Comparison of ENCODE assay signal across 20 mouse cellular contexts in the genomic region with DNA sequence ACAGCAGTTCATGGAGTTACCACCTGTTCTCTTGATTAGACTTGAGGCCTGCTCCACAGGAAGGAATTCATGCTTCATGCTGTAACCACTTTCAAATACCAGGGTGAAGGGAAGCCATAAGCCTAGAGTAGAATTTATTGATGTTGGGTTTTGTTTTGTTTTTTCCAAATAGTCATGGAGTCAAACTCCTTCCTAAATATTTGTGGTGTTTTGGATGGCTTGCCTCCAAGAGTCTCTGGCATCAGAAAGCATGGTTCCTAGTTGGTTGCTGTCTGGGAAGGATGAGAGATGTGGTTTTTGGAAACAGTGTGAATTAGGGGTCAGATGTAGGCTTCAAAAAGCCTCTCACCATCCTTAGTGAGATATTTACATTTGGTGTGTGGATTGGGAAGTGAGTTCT.
A peak's percentile ranks its signal among the peaks of the same experiment; 100 is the strongest.
DNase-seq lines count a peak whose midpoint lies in the region; ATAC-seq and TF ChIP-seq lines count a peak whose summit lies in the region.
"Had no signal": no experiment of that assay in that cellular context is flagged by ENCODE, and none has a peak within 500 bp of the region (broad histone marks: within the 10 kb centered on the region; RNA-seq: fewer than 3 reads in every experiment).

No protein-coding gene starts in this region.

- DNase-seq in NIH3T3 (ENCODE audit: low read depth): peak; percentile 76
- DNase-seq in urinary bladder, postnatal 14 days (ENCODE audit: low spot score): no peak
- DNase-seq in heart, adult 9 months (ENCODE audit: low spot score in 2 of 2): no peak
- DNase-seq: adrenal gland, adult 8-10 months; adrenal gland, postnatal 25 days; cerebellum, adult 11-12 months; cerebellum, adult 8-10 months; gastrocnemius, postnatal 25 days; heart, adult 18-20 months had no signal

- no peaks in the 10 kb centered on the region for H3K4me1 ChIP-seq in embryonic fibroblast, embryonic 13.5 days (ENCODE audit: control insufficient read depth, insufficient read depth, low read length)
- H3K4me1 ChIP-seq in heart, embryonic 12.5 days (replicated peaks): no peaks in the 10 kb centered on the region
- H3K4me1 ChIP-seq: forebrain, embryonic 12.5 days; forebrain, embryonic 15.5 days; heart, embryonic 10.5 days; hindbrain, embryonic 12.5 days; hindbrain, embryonic 15.5 days had no signal

- no peak for TF ChIP-seq POLR2A in embryonic fibroblast, embryonic 13.5 days (IDR thresholded peaks at IDR 0.05; ENCODE audit: low read depth, low read length)

- no peaks in the 10 kb centered on the region for H3K79me2 ChIP-seq in C2C12 (ENCODE audit: control insufficient read depth, insufficient read depth)

- no peak overlapping the region for H3ac ChIP-seq in C2C12 (ENCODE audit: control insufficient read depth, insufficient read length, low read depth)

- TF ChIP-seq CTCF in C2C12 (IDR thresholded peaks at IDR 0.05; ENCODE audit: control insufficient read depth, insufficient read depth, insufficient read length): no peak
- no peak for TF ChIP-seq CTCF in embryonic fibroblast, embryonic 13.5 days (IDR thresholded peaks at IDR 0.05; ENCODE audit: borderline replicate concordance, insufficient read depth, low read length)

- H3K36me3 ChIP-seq in C2C12 (ENCODE audit: control insufficient read depth, insufficient read depth): no peaks in the 10 kb centered on the region
- H3K36me3 ChIP-seq in heart, embryonic 12.5 days: no peaks in the 10 kb centered on the region
- H3K36me3 ChIP-seq: forebrain, embryonic 12.5 days; forebrain, embryonic 15.5 days; G1E; heart, embryonic 10.5 days; hindbrain, embryonic 12.5 days; hindbrain, embryonic 15.5 days had no signal

- no peaks in the 10 kb centered on the region for H3K9me3 ChIP-seq in heart, embryonic 12.5 days (replicated peaks)
- H3K9me3 ChIP-seq: forebrain, embryonic 15.5 days; G1E; heart, embryonic 10.5 days; hindbrain, embryonic 15.5 days had no signal

- H3K4me3 ChIP-seq in C2C12 (ENCODE audit: insufficient read depth, poor library complexity, severe bottlenecking): no peak overlapping the region
- no peak overlapping the region for H3K4me3 ChIP-seq in embryonic fibroblast, embryonic 13.5 days (ENCODE audit: insufficient read depth, low read length)
- no peak overlapping the region for H3K4me3 ChIP-seq in heart, embryonic 12.5 days
- H3K4me3 ChIP-seq: forebrain, embryonic 12.5 days; forebrain, embryonic 15.5 days; heart, embryonic 10.5 days; hindbrain, embryonic 12.5 days; hindbrain, embryonic 15.5 days had no signal

- H3K27ac ChIP-seq in embryonic fibroblast, embryonic 13.5 days (ENCODE audit: insufficient read depth, low read length): 0 out of 2 replicates have a peak overlapping the region, but pooled peaks have one; percentile 8
- no peak overlapping the region for H3K27ac ChIP-seq in heart, embryonic 12.5 days (ENCODE audit: poor library complexity, severe bottlenecking)
- H3K27ac ChIP-seq: forebrain, embryonic 12.5 days; forebrain, embryonic 15.5 days; heart, embryonic 10.5 days; hindbrain, embryonic 12.5 days; hindbrain, embryonic 15.5 days had no signal

- no peak overlapping the region for H3K4me2 ChIP-seq in heart, embryonic 12.5 days
- H3K4me2 ChIP-seq: forebrain, embryonic 12.5 days; forebrain, embryonic 15.5 days; hindbrain, embryonic 12.5 days; hindbrain, embryonic 15.5 days had no signal

- H3K9ac ChIP-seq in heart, embryonic 12.5 days: no peak overlapping the region
- H3K9ac ChIP-seq: forebrain, embryonic 12.5 days; forebrain, embryonic 15.5 days; hindbrain, embryonic 12.5 days; hindbrain, embryonic 15.5 days had no signal

- no peaks in the 10 kb centered on the region for H3K27me3 ChIP-seq in C2C12 (ENCODE audit: control insufficient read depth, insufficient read depth, insufficient read length)
- H3K27me3 ChIP-seq in heart, embryonic 12.5 days (replicated peaks): no peaks in the 10 kb centered on the region
- H3K27me3 ChIP-seq: CH12.LX; forebrain, embryonic 12.5 days; forebrain, embryonic 15.5 days; hindbrain, embryonic 12.5 days; hindbrain, embryonic 15.5 days had no signal

- no peaks in the 10 kb centered on the region for H3K79me3 ChIP-seq in C2C12 (ENCODE audit: low read depth)

- no peak for ATAC-seq in heart, embryonic 12.5 days (ENCODE audit: insufficient number of reproducible peaks, low FRiP score)
- ATAC-seq: forebrain, embryonic 15.5 days; intestine, postnatal 0 days had no signal

TF ChIP-seq in C2C12, 6 proteins besides CTCF, POLR2A, EP300 and RAD21:
- TF ChIP-seq FOSL1 (IDR thresholded peaks at IDR 0.05; ENCODE audit: insufficient read depth, low read length, poor library complexity, severe bottlenecking) (no peak), CEBPB (IDR thresholded peaks at IDR 0.05; ENCODE audit: low read depth) (no peak), MYOD1 (IDR thresholded peaks at IDR 0.05; ENCODE audit: control insufficient read depth, insufficient read length, low read depth) (peak; percentile 76), USF1 (IDR thresholded peaks at IDR 0.05; ENCODE audit: low read depth) (no peak), MAX (IDR thresholded peaks at IDR 0.05) (peak; percentile 30), MYOG (IDR thresholded peaks at IDR 0.05; ENCODE audit: control insufficient read depth, extremely low read depth, insufficient read length) (no peak)
TF ChIP-seq in C2C12: peak in this region for 2.
